Mouse (Mus musculus) frontal cortex, adult 2 months (tissue): ENCODE measurements at regions not wholly inside any gene's neighbourhood (a gene's known extent, or its start where the extent isn't known, plus 50 kb on each side); places are given as distances from the start of the nearest gene placed in this dataset.
"Not testable (repeated sequence)": the region's sequence is repeated elsewhere in the genome, so short reads cannot be mapped to it uniquely, and the experiment has no call there.

ENCODE experiments used
- DNase-seq, 2 experiments: peaks; one replicate each; pipeline ENCODE4 v3.0.0; 2022; ENCODE audit warnings: low spot score in 1 of 2; ENCODE audit errors: extremely low spot score in 1 of 2

GRCm38 (mm10) chr6:68532599-68532998 lies 997.0 kb upstream of the Tacstd2 start:
- no peak for DNase-seq

DNA sequence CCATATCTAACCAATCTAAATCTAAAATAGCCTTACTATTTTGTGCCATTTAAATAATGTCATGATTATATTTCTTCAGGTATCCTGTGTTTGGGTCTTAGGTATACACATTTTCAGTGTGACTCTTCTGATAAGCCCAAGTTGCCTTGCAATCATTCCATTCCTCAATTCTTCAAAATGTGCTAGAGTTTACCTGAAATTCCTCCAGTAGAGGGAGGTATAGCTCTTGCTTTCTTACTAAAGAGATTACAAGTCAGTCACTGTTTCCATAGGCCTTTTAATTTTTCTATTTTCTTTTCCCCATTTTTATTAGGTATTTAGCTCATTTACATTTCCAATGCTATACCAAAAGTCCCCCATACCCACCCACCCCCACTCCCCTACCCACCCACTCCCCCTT lies 968.3 kb upstream of the Tacstd2 start:
- DNase-seq, result peak in 1 of 2 experiments; percentile 2

DNA sequence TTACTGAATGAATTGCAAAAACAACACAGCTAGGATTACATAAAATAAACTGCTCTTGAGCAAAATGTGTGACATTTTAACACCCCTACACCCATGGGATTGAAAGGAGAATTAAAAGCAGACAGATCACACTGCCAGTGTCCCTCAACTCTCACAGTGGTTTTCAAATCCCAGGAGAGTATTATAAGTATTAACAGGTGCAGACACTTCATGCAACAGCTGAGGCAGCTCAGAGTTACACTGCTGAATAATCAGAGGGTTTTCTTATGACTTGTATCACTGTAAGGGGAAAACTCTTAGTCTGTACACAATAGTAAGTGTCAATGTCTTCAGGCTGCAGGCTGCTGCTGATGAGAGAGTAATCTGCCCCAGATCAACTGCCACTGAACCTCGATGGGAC lies 945.5 kb upstream of the Tacstd2 start:
- DNase-seq, result no peak

GRCm38 (mm10) chr6:68474872-68475271 lies 939.3 kb upstream of the Tacstd2 start:
- DNase-seq, result no peak

- DNase-seq, result not testable (repeated sequence)
Observed at GRCm38 (mm10) chr6:68453061-68453803, 917.6 kb upstream of the Tacstd2 start.

GRCm38 (mm10) chr6:68449042-68449832 lies 913.6 kb upstream of the Tacstd2 start:
- DNase-seq, result no peak

GRCm38 (mm10) chr6:68445782-68446181 lies 910.2 kb upstream of the Tacstd2 start:
- DNase-seq, result no peak

DNA sequence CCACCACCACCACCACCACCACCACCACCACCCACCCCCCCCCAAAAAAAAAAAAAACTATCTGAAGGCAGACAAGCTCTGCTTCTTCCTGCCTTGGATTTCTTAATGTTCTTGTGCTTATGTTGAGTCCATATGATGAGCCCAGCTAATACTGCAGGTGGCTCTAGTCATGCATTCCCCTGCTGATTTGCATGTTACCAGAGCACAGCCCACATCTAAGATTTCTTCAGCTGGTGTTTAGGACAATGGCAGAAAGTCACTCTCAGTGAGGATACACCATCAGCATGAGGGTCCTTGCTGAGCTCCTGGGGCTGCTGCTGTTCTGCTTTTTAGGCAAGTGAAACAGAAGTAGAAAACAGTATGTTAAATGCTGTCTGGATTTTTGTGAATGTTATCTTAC lies 901.6 kb upstream of the Tacstd2 start:
- no peak for DNase-seq
